Mouse (Mus musculus) kidney, postnatal 36 days (tissue): ENCODE data around the gene Eif6.

Experiments used
- DNase-seq, 2 experiments: peaks; one replicate each; pipeline ENCODE4 v3.0.0; 2021 to 2022; ENCODE audit warnings: mixed read lengths in 2 of 2

Gene Eif6

GRCm38 (mm10) chr2:155786905-155787304, 39.8 kb downstream of the Eif6 start:
- DNase-seq = no peak

- no peak for DNase-seq
Measured at GRCm38 (mm10) chr2:155784534-155784933, 42.2 kb downstream of the Eif6 start.

GRCm38 (mm10) chr2:155779506-155779905, 47.2 kb downstream of the Eif6 start:
- DNase-seq = no peak

- no peak for DNase-seq
Measured at GRCm38 (mm10) chr2:155779066-155779465, 47.7 kb downstream of the Eif6 start.

GRCm38 (mm10) chr2:155778004-155778403, 48.7 kb downstream of the Eif6 start:
- no peak for DNase-seq

- no peak for DNase-seq
Measured at GRCm38 (mm10) chr2:155777688-155777985, 49.1 kb downstream of the Eif6 start.

GRCm38 (mm10) chr2:155776824-155777687, 49.7 kb downstream of the Eif6 start:
- DNase-seq = no peak

GRCm38 (mm10) chr2:155775685-155776263, 51.0 kb downstream of the Eif6 start:
- peak; percentile 30 to 82 for DNase-seq

GRCm38 (mm10) chr2:155774927-155775684, 51.6 kb downstream of the Eif6 start, which contains the start of gene Mmp24:
Gene Mmp24 (plus strand): TSS chr2:155775342.
- no peak for DNase-seq

GRCm38 (mm10) chr2:155774261-155774926, 52.3 kb downstream of the Eif6 start:
- no peak for DNase-seq

- no peak for DNase-seq
Measured at GRCm38 (mm10) chr2:155773664-155774063, 53.1 kb downstream of the Eif6 start.
